ENCODE assay signal across 26 mouse cellular contexts in the genomic region with DNA sequence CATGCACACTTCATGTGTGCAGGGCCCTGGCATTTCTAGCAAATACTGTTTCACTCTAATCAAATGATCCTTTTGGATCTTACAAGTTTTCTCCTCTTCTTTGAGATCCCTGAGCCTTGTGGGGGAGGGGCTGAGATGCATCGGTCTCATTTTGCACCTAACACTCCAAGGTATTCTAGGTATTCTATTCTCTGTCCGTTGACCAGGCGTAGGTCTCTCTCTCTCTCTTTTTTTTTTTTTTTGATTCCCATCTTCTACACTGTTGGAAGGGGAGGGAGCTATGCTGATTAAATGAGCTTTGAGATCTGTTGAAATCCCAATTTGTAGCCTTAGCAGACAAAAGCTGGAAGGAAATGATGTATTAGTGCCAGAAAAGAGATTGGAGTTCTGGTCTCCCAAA. TPM values are rescaled to one million over a fixed set of nuclear protein-coding genes. Genes with fewer than 3 reads are reported as not detected.
DNase-seq lines count a peak whose midpoint lies in the region; ATAC-seq and TF ChIP-seq lines count a peak whose summit lies in the region.
"Had no signal": no experiment of that assay in that cellular context is flagged by ENCODE, and none has a peak within 500 bp of the region (broad histone marks: within the 10 kb centered on the region; RNA-seq: fewer than 3 reads in every experiment).

No protein-coding gene starts in this region.

- peak overlapping the region; percentile 8; the same call in 1 of the 2 replicates for H3K27ac ChIP-seq in hindbrain, embryonic 10.5 days
- no peak overlapping the region for H3K27ac ChIP-seq in hindbrain, postnatal 0 days
- H3K27ac ChIP-seq in liver, embryonic 14.5 days: peak overlapping the region; percentile 99
- H3K27ac ChIP-seq: gastrocnemius, adult 2 months; heart, adult 2 months; hindbrain, embryonic 15.5 days; intestine, embryonic 15.5 days; layer of hippocampus, adult 2 months; limb, embryonic 13.5 days; macrophage had no signal

- H3K4me3 ChIP-seq in hindbrain, embryonic 10.5 days: no peak overlapping the region
- H3K4me3 ChIP-seq in hindbrain, postnatal 0 days (ENCODE audit: low read length): no peak overlapping the region
- H3K4me3 ChIP-seq in liver, embryonic 14.5 days (ENCODE audit: insufficient read depth in 1 of 2, low read depth in 2 of 2, low read length in 2 of 2): peak overlapping the region; percentile 33 to 44; a peak in 3 of 4 replicates
- H3K4me3 ChIP-seq: gastrocnemius, adult 2 months; heart, adult 2 months; hindbrain, embryonic 15.5 days; intestine, embryonic 15.5 days; layer of hippocampus, adult 2 months; limb, embryonic 13.5 days had no signal

- H3K9me3 ChIP-seq in hindbrain, embryonic 10.5 days: no peaks in the 10 kb centered on the region
- H3K9me3 ChIP-seq in hindbrain, postnatal 0 days (ENCODE audit: low read length): no peaks in the 10 kb centered on the region
- no peaks in the 10 kb centered on the region for H3K9me3 ChIP-seq in liver, embryonic 14.5 days (ENCODE audit: control insufficient read depth, low read length)
- H3K9me3 ChIP-seq: hindbrain, embryonic 15.5 days; intestine, embryonic 15.5 days; limb, embryonic 13.5 days had no signal

- TF ChIP-seq EP300 in liver, embryonic 14.5 days (IDR thresholded peaks at IDR 0.05; ENCODE audit: low read depth): no peak

- no peaks in the 10 kb centered on the region for H3K27me3 ChIP-seq in hindbrain, embryonic 10.5 days (ENCODE audit: insufficient read depth, poor library complexity, severe bottlenecking)
- H3K27me3 ChIP-seq in hindbrain, postnatal 0 days (ENCODE audit: insufficient read depth, low read length): no peaks in the 10 kb centered on the region
- H3K27me3 ChIP-seq in liver, embryonic 14.5 days (ENCODE audit: control insufficient read depth, insufficient read depth, low read length): no peaks in the 10 kb centered on the region
- H3K27me3 ChIP-seq: hindbrain, embryonic 15.5 days; intestine, embryonic 15.5 days; limb, embryonic 13.5 days had no signal

- no peak for ATAC-seq in hindbrain, postnatal 0 days
- ATAC-seq in erythroid progenitor cell, adult 5-6 weeks (replicated peaks; ENCODE audit: low FRiP score, poor library complexity, severe bottlenecking): 0 out of 2 replicates have a peak, but pooled peaks have one; percentile 25
- ATAC-seq in liver, embryonic 14.5 days (ENCODE audit: insufficient read depth): peak; percentile 26; the same call in 1 of the 2 replicates
- ATAC-seq: forebrain, embryonic 16.5 days had no signal

- H3K4me1 ChIP-seq in hindbrain, embryonic 10.5 days (replicated peaks): no peaks in the 10 kb centered on the region
- H3K4me1 ChIP-seq in hindbrain, postnatal 0 days (ENCODE audit: insufficient read depth, low read length): no peaks in the 10 kb centered on the region; the same call in 1 of the 2 replicates
- H3K4me1 ChIP-seq in liver, embryonic 14.5 days (replicated peaks; ENCODE audit: control insufficient read depth in 2 of 2, insufficient read depth in 2 of 2, low read length in 1 of 2): peaks cover 68 to 69% of the 10 kb centered on the region in 2 experiments
- H3K4me1 ChIP-seq: intestine, embryonic 15.5 days had no signal

- WGBS in hindbrain, embryonic 10.5 days: 90% methylated on average over 3 of the region's 3 CpGs
- WGBS in hindbrain, postnatal 0 days: 93% methylated on average over 3 of the region's 3 CpGs
- 31% methylated on average over 3 of the region's 3 CpGs for WGBS in liver, embryonic 14.5 days (ENCODE audit: insufficient replicate concordance)

- no peak overlapping the region for H3K9ac ChIP-seq in hindbrain, postnatal 0 days (replicated peaks; ENCODE audit: low read length)
- H3K9ac ChIP-seq in liver, embryonic 14.5 days (replicated peaks): peak overlapping the region; percentile 74
- H3K9ac ChIP-seq: hindbrain, embryonic 15.5 days; intestine, embryonic 15.5 days; limb, embryonic 13.5 days had no signal

- no peak overlapping the region for H3K4me2 ChIP-seq in hindbrain, postnatal 0 days (ENCODE audit: low read depth, low read length)
- H3K4me2 ChIP-seq in liver, embryonic 14.5 days (ENCODE audit: low read depth): peak overlapping the region; percentile 81
- H3K4me2 ChIP-seq: hindbrain, embryonic 15.5 days; intestine, embryonic 15.5 days; limb, embryonic 13.5 days had no signal

- H3K36me3 ChIP-seq in hindbrain, embryonic 10.5 days: peaks cover 45% of the 10 kb centered on the region
- H3K36me3 ChIP-seq in hindbrain, postnatal 0 days (ENCODE audit: insufficient read depth, low read length): no peaks in the 10 kb centered on the region
- H3K36me3 ChIP-seq in liver, embryonic 14.5 days (replicated peaks; ENCODE audit: control insufficient read depth, insufficient read depth, low read depth): peaks cover 20% of the 10 kb centered on the region
- H3K36me3 ChIP-seq: intestine, embryonic 15.5 days had no signal

- no peak for TF ChIP-seq CTCF in hindbrain, postnatal 0 days (IDR thresholded peaks at IDR 0.05; ENCODE audit: low read depth)
- TF ChIP-seq CTCF in liver, embryonic 14.5 days (IDR thresholded peaks at IDR 0.05; ENCODE audit: low read depth): no peak

- DNase-seq in hindbrain, embryonic 10.5 days (ENCODE audit: low spot score): no peak
- no peak for DNase-seq in hindbrain, postnatal 0 days (ENCODE audit: low spot score)
- DNase-seq in liver, embryonic 14.5 days (ENCODE audit: low read depth in 3 of 3, low spot score in 3 of 3): no peak
- no peak for DNase-seq in layer of hippocampus, postnatal 36 days
- DNase-seq in thymus, postnatal 36 days: no peak
- DNase-seq in right cerebral cortex, adult 18-20 months: no peak
- DNase-seq: adrenal gland, postnatal 10 days; B cell, adult 2 months; cerebellum, adult 9-10 months; cerebellum, postnatal 36 days; gastrocnemius, adult 2 months; gastrocnemius, postnatal 36 days; heart, adult 2 months; kidney, adult 2 months; lung, adult 2 months; lung, postnatal 10 days; midbrain, embryonic 14.5 days; right cerebral cortex, postnatal 25 days; thymus, postnatal 14 days had no signal

RNA-seq across cellular contexts. Expression of a gene that starts 8.2 kb away (rescaled TPM):
- 28.0 and 31.4 TPM in 2 replicates for polyA plus RNA-seq in hindbrain, embryonic 10.5 days (2016; fragmentation: Nextera tagmentation; extraction: Ambion mirVana)
- total RNA-seq in hindbrain, postnatal 0 days (2014; rRNA removed): 115 and 122 TPM in 2 replicates
- 71.6 and 76.8 TPM in 2 replicates for polyA plus RNA-seq in hindbrain, postnatal 0 days (2015; fragmentation: Nextera tagmentation; extraction: Ambion mirVana)
- total RNA-seq in erythroid progenitor cell, adult 5-6 weeks (2015; ENCODE audit: low replicate concordance): 17.6 and 19.5 TPM in 2 replicates
- total RNA-seq in erythroid progenitor cell, adult 5-6 weeks (2017; ENCODE audit: low replicate concordance): 11.0 and 14.6 TPM in 2 replicates
- polyA plus RNA-seq in liver, embryonic 14.5 days (2012; rRNA removed): 16.7 and 17.0 TPM in 2 replicates
- polyA plus RNA-seq in liver, embryonic 14.5 days (2014; fragmentation: Nextera tagmentation; extraction: Ambion mirVana): 21.2 and 23.9 TPM in 2 replicates
- 100 to 1,000 TPM; 119 to 127 TPM for total RNA-seq in layer of hippocampus, postnatal 36 days (2021)

Comparison
In these comparisons a context has a peak if more than half of its experiments do, and no peak if none do; other contexts are left out.
1. H3K4me3 ChIP-seq: peak in liver, embryonic 14.5 days (2 of 2); none in hindbrain, embryonic 10.5 days (single experiment) and hindbrain, postnatal 0 days (single experiment).